Mouse (Mus musculus) hindbrain, embryonic 11.5 days (tissue): ENCODE results near the gene Lsm7. TPM values are rescaled to one million over a fixed set of nuclear protein-coding genes. Genes with fewer than 3 reads are reported as not detected.

ENCODE experiments used
- ATAC-seq: fragments of 200-750 bp; cut with Nextera tagmentation; 2 replicates; pipeline ENCODE4 v1.8.0; 2017; ENCODE audit warnings: mild to moderate bottlenecking, moderate TSS enrichment, moderate library complexity; ENCODE audit not compliant: low FRiP score
- DNase-seq: peaks from one replicate; pipeline ENCODE4 v3.0.0-alpha.2; 2015; ENCODE audit warnings: low spot score
- H3K27ac ChIP-seq: fragments of 300-500 bp; sonication (generic); 2 replicates; pipeline ENCODE4 v1.5.1; 2014; ENCODE audit warnings: mild to moderate bottlenecking, low read depth, low read length
- H3K27me3 ChIP-seq: fragments of 300-500 bp; sonication (generic); 2 replicates; pipeline ENCODE4 v1.6.1; 2014; ENCODE audit warnings: mild to moderate bottlenecking, low read length, moderate library complexity, mixed read lengths; ENCODE audit not compliant: control insufficient read depth, insufficient read depth
- H3K36me3 ChIP-seq: fragments of 300-500 bp; sonication (generic); 2 replicates; pipeline ENCODE4 v1.6.1; 2014; ENCODE audit warnings: mild to moderate bottlenecking, low read length, moderate library complexity, mixed read lengths; ENCODE audit not compliant: control insufficient read depth, insufficient read depth
- H3K4me1 ChIP-seq: fragments of 300-500 bp; sonication (generic); replicated peaks from 2 replicates; pipeline ENCODE4 v1.6.1; 2014; ENCODE audit warnings: low read length, mixed read lengths; ENCODE audit not compliant: control insufficient read depth, insufficient read depth
- H3K4me2 ChIP-seq: fragments of 300-500 bp; sonication (generic); replicated peaks from 2 replicates; pipeline ENCODE4 v1.6.1; 2014; ENCODE audit warnings: mild to moderate bottlenecking, low read depth, low read length
- H3K4me3 ChIP-seq: fragments of 300-500 bp; sonication (generic); 2 replicates; pipeline ENCODE4 v1.5.1; 2014; ENCODE audit warnings: low read depth, low read length
- H3K9ac ChIP-seq: fragments of 300-500 bp; sonication (generic); 2 replicates; pipeline ENCODE4 v1.6.1; 2014; ENCODE audit warnings: low read depth, low read length
- H3K9me3 ChIP-seq: fragments of 300-500 bp; sonication (generic); 2 replicates; pipeline ENCODE4 v1.6.1; 2016; ENCODE audit warnings: low read length; ENCODE audit not compliant: control insufficient read depth
- WGBS: fragments of 180-500 bp; shearing (Covaris S2); extraction: QIAGEN DNeasy Blood & Tissue Kit; methylation state at CpG from one replicate; pipeline ENCODE4 v1.1.7; 2014; 5-methylcytosine and 5-hydroxymethylcytosine counted together
- polyA plus RNA-seq: library from polyadenylated mRNA; unstranded; fragments of >200 nt; fragmentation: Nextera tagmentation; extraction: Ambion mirVana; gene quantifications from 2 replicates; pipeline ENCODE4 v1.2.1, GENCODE M21; 2014

Gene Lsm7
- polyA plus RNA-seq, 1 experiment from 2014 or later: 260 TPM

DNA sequence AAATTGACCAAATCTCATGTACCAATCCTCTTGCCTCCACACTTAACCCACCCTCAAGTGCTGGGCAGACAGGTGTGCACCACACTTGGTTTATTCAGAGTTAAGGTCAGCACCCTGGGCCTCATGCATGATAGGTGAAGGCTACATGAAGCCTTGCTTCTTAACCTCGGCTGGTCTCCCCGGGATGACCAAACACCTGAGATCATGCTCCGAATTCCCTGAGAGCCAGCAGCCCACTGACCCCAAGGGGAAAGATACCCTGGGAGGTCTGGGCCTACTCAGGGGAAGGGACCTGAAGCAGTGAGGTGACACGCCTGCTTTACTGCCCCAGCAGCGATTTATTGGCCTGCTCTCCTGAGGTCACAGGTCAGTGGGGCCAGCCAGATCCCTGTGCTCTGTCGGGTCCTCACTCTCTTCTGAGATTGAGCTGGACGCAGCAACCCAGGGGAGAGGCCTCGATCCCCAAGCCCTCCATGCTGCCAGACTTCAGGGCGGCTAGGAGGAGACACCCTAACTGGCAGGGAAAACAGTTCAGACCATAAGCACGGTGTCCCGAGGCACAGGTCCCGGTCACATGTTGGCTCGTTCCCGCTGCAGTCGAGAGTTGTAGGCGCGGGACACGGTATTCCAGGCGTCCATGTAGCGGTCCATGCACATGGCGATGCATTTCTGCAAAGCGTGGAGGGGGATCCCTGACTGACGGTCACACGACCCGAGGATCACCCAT lies 44.7 kb upstream of the Lsm7 start:
- 16% methylated on average over 25 of the region's 25 CpGs for WGBS
- ATAC-seq: no peak; the same call in 1 of the 2 replicates
- H3K27ac ChIP-seq: peak overlapping the region; percentile 80; the same call in 1 of the 2 replicates

DNA sequence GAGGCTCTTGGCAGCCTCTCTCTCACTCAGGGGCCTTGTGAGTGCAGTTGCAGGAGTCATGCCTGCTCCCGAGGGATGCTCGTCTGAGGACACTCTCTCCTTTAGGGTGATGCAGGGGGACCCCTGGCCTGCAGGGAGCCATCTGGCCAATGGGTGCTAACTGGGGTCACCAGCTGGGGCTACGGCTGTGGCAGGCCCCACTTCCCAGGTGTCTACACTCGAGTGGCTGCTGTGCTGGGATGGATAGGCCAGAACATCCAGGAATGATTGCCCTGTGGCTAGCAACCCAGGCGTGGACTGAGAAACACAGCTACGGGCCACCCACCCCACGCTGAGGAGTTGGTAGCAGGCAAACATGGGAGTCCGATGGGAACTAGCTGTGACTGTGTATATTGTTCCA lies 44.1 kb upstream of the Lsm7 start:
- Histone ChIP-seq H3K36me3 (0 out of 2 replicates have a peak, but pooled peaks cover 2% of the 10 kb centered on the region), H3K9me3 (no peaks in the 10 kb centered on the region), H3K4me2 (no peak overlapping the region), H3K27me3 (no peaks in the 10 kb centered on the region), H3K27ac (no peak overlapping the region), H3K4me3 (peak overlapping the region; percentile 79; the same call in 1 of the 2 replicates), H3K9ac (no peak overlapping the region), H3K4me1 (peaks cover 7% of the 10 kb centered on the region)
- 92% methylated on average over 8 of the region's 8 CpGs for WGBS
- ATAC-seq (no peak), DNase-seq (no peak)

More for the DNA sequence above, 44.7 kb upstream of the Lsm7 start:
- peaks cover 7% of the 10 kb centered on the region for H3K4me1 ChIP-seq
- H3K9me3 ChIP-seq: no peaks in the 10 kb centered on the region
- peak overlapping the region; percentile 79 for H3K4me3 ChIP-seq
- DNase-seq: no peak
- H3K4me2 ChIP-seq: peak overlapping the region; percentile 88
- H3K9ac ChIP-seq: peak overlapping the region; percentile 79
- no peaks in the 10 kb centered on the region for H3K27me3 ChIP-seq
- H3K36me3 ChIP-seq: 0 out of 2 replicates have a peak, but pooled peaks cover 8% of the 10 kb centered on the region

DNA sequence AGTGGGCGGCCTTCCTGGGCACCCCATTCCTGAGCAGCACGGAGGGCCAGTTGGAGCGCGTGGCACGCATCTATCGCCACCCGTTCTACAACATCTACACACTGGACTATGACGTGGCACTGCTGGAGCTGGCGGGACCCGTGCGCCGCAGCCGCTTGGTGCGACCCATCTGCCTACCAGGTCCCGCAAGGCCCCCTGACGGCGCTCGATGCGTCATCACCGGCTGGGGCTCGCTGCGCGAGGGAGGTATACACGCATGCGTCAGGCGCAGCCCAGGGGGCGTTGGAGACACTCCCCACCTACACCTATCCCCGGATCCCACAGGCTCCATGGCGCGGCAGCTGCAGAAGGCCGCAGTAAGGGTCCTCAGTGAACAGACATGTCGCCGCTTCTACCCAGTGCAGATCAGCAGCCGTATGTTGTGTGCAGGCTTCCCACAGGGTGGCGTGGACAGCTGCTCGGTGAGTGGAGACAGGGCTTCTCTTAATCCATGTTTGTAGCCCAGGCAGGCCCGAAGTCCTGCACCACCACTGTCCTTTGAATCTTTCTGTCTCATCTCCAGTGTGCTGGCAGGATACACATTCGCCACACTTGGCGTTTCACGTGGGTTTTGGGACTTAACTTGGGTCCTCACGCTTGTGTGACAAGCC lies 43.0 kb upstream of the Lsm7 start:
- DNase-seq (no peak), ATAC-seq (no peak)
- H3K4me1 ChIP-seq: peaks cover 7% of the 10 kb centered on the region
- no peaks in the 10 kb centered on the region for H3K27me3 ChIP-seq
- no peak overlapping the region for H3K4me2 ChIP-seq
- H3K9me3 ChIP-seq: no peaks in the 10 kb centered on the region
- H3K27ac ChIP-seq: no peak overlapping the region
- WGBS: 34% methylated on average over 41 of the region's 41 CpGs
- 0 out of 2 replicates have a peak overlapping the region, but pooled peaks have one; percentile 2 for H3K4me3 ChIP-seq
- no peak overlapping the region; the same call in 1 of the 2 replicates for H3K9ac ChIP-seq
- H3K36me3 ChIP-seq: no peaks in the 10 kb centered on the region

DNA sequence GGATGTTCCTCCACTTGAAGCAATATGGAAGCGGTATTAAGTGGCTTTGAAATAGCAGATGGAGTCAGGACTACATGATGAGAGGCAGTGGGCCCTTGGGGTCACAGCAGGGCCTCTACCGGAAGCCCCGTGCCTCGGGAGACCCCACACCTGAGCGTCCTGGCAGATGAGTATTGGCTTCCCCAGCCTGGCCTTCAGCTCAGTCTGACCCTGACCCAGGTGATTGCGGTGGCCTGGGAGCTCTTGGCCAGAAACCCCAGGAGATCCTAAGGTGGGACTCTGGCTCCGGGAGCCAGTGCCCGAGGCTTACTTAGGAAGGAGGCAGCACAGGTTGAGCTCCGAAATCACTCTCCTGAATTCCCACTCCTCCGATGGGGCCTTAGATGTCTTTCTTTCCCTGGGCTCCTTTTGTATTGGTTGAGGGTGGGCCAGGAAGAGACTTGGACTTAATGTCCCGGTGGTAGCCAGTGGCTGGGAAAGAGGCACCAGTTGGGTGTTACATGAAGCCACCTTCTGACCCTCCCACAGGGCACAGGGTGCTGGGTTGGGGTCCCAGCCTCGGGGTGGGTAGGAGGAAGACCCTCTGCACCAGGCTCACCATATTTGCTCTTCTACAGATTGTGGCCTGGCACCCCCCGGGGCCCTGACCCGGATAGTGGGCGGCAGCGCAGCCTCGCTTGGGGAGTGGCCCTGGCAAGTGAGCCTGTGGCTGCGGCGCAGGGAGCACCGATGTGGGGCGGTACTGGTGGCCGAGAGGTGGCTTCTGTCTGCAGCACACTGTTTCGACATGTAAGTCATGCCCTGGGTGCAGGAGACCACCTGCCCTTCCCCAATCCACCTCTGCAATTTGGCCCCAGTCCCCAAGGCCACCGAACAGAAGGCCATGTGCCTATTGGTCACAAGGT lies 41.8 kb upstream of the Lsm7 start:
- Histone ChIP-seq H3K4me2 (no peak overlapping the region), H3K9me3 (no peaks in the 10 kb centered on the region), H3K9ac (no peak overlapping the region), H3K36me3 (no peaks in the 10 kb centered on the region), H3K27ac (no peak overlapping the region), H3K27me3 (no peaks in the 10 kb centered on the region), H3K4me1 (peaks cover 7% of the 10 kb centered on the region), H3K4me3 (no peak overlapping the region)
- ATAC-seq (no peak), DNase-seq (no peak)
- WGBS: 73% methylated on average over 24 of the region's 24 CpGs

DNA sequence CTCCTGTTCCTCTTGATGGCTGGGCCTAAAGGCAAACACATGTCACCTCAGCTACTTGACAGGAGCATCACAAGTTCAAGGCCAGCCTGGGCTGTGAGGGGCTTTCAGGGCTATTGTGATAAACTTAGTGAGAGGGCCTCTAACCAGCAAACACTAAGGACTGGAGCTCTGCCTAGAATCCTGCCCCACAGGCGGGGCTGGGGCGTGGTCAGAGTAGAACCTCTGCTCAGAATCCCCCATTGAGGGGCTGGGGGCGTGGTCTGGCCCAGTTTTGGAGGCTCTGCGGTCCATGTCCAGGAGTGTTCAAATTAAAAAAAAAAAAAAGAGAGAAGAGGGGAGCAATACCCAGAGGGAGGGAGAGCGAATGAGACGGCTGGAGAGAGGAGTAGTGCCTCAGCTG lies 40.7 kb upstream of the Lsm7 start:
- Histone ChIP-seq H3K4me2 (no peak overlapping the region), H3K9ac (no peak overlapping the region), H3K27ac (no peak overlapping the region), H3K4me3 (no peak overlapping the region), H3K4me1 (peaks cover 7% of the 10 kb centered on the region), H3K9me3 (no peaks in the 10 kb centered on the region), H3K36me3 (no peaks in the 10 kb centered on the region), H3K27me3 (no peaks in the 10 kb centered on the region)
- WGBS: 87% methylated on average over 6 of the region's 6 CpGs
- DNase-seq: no peak
- no peak for ATAC-seq

DNA sequence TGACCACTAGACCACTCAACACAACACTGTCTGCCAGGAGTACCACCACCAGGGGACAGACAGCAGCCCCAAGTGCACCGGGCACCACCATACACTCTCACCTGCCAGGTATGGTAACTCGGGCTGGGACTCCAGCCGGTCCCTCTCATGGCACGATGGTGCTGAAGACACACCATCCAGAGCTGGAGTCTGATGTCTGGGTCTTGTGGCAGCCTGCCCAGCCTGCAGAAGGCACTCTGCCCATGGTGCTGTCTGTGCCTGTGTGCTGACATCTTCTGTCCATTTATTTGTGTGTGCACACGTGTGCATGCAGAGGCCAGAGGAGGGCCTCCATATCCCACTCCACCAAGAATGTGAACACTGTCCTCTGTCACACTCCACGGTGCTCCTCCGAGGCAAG lies 40.1 kb upstream of the Lsm7 start:
- no peak overlapping the region for H3K27ac ChIP-seq
- 88% methylated on average over 7 of the region's 7 CpGs for WGBS
- no peaks in the 10 kb centered on the region for H3K36me3 ChIP-seq
- peaks cover 7% of the 10 kb centered on the region for H3K4me1 ChIP-seq
- ATAC-seq (no peak), DNase-seq (no peak)
- H3K9me3 ChIP-seq: no peaks in the 10 kb centered on the region
- H3K4me3 ChIP-seq: no peak overlapping the region
- H3K4me2 ChIP-seq: no peak overlapping the region
- no peaks in the 10 kb centered on the region for H3K27me3 ChIP-seq
- no peak overlapping the region for H3K9ac ChIP-seq

DNA sequence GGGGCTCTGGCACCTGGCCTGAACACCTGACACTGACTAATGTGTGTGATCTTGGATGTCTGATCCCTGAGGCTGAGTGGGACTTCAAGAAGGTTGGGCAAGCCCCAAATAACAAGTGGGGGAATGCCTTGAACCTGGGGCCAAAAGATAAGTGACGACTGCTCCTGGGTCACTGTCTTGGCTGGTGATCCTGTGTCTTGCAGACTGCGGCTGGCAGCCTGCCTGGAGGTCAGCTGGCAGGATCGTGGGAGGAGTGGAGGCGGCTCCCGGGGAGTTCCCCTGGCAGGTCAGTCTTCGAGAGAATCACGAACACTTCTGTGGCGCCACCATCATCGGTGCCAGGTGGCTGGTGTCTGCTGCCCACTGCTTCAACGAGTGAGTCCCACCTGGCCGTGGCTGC lies 32.2 kb upstream of the Lsm7 start:
- Histone ChIP-seq H3K36me3 (no peaks in the 10 kb centered on the region), H3K4me1 (no peaks in the 10 kb centered on the region), H3K4me3 (no peak overlapping the region), H3K4me2 (no peak overlapping the region), H3K27me3 (peaks cover 6% of the 10 kb centered on the region; the same call in 1 of the 2 replicates), H3K27ac (no peak overlapping the region), H3K9me3 (no peaks in the 10 kb centered on the region), H3K9ac (no peak overlapping the region)
- ATAC-seq (no peak), DNase-seq (no peak)
- 81% methylated on average over 11 of the region's 11 CpGs for WGBS

DNA sequence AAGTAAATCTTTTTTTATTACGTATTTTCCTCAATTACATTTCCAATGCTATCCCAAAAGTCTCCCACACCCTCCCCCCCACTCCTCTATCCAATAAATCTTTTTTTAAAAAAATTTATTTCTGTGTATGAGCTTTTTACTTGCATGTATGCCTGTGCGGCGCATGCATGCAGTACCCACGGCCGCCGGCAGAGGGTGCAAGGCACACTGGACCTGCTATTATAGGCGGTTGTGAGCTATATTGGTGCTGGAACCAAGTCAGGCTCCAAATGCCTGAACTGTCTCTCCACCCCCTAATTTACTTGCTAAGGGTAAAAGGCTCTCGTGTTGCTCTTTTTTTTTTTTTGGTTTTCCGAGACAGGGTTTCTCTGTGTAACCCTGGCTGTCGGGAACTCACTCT lies 26.3 kb upstream of the Lsm7 start:
- Histone ChIP-seq H3K27ac (no peak overlapping the region), H3K4me1 (no peaks in the 10 kb centered on the region), H3K4me3 (no peak overlapping the region), H3K4me2 (no peak overlapping the region), H3K9ac (no peak overlapping the region), H3K9me3 (no peaks in the 10 kb centered on the region), H3K36me3 (no peaks in the 10 kb centered on the region), H3K27me3 (no peaks in the 10 kb centered on the region)
- WGBS: 29% methylated on average over 10 of the region's 10 CpGs
- DNase-seq (peak; percentile 76), ATAC-seq (no peak)
